Mouse (Mus musculus) heart, embryonic 16.5 days (tissue): Measurements from ENCODE around the gene Slc8b1. TPM values are rescaled to one million over a fixed set of nuclear protein-coding genes. Genes with fewer than 3 reads are reported as not detected.

Experiments used
- ATAC-seq: fragments of 200-750 bp; cut with Nextera tagmentation; replicated peaks from 2 replicates; pipeline ENCODE4 v1.8.0; 2017; ENCODE audit warnings: moderate number of reproducible peaks; ENCODE audit not compliant: insufficient read depth, low FRiP score; ENCODE audit errors: extremely low read depth
- H3K27ac ChIP-seq: fragments of 300-500 bp; sonication (generic); 2 replicates; pipeline ENCODE4 v1.5.1; 2014; ENCODE audit warnings: mild to moderate bottlenecking, low read length, control low read depth, moderate library complexity
- H3K27me3 ChIP-seq: fragments of 300-500 bp; sonication (generic); 2 replicates; pipeline ENCODE4 v1.6.1; 2014; ENCODE audit warnings: low read length, mixed read lengths; ENCODE audit not compliant: control insufficient read depth, insufficient read depth
- H3K36me3 ChIP-seq: fragments of 300-500 bp; sonication (generic); 2 replicates; pipeline ENCODE4 v1.6.1; 2014; ENCODE audit not compliant: control insufficient read depth, insufficient read depth
- H3K4me1 ChIP-seq: fragments of 300-500 bp; sonication (generic); 2 replicates; pipeline ENCODE4 v1.6.1; 2014; ENCODE audit warnings: low read length, mixed read lengths; ENCODE audit not compliant: control insufficient read depth, insufficient read depth
- H3K4me2 ChIP-seq: fragments of 300-500 bp; sonication (generic); 2 replicates; pipeline ENCODE4 v1.6.1; 2014; ENCODE audit warnings: low read depth, mild to moderate bottlenecking, control low read depth, low read length
- H3K4me3 ChIP-seq: fragments of 300-500 bp; sonication (generic); 2 replicates; pipeline ENCODE4 v1.5.1; 2014; ENCODE audit warnings: mild to moderate bottlenecking, control low read depth, low read length
- H3K9ac ChIP-seq: fragments of 300-500 bp; sonication (generic); 2 replicates; pipeline ENCODE4 v1.6.1; 2014; ENCODE audit warnings: low read length, control low read depth
- H3K9me3 ChIP-seq: fragments of 300-500 bp; sonication (generic); replicated peaks from 2 replicates; pipeline ENCODE4 v1.6.1; 2016; ENCODE audit warnings: low read length; ENCODE audit not compliant: control insufficient read depth
- WGBS: fragments of 180-500 bp; shearing (Covaris S2); extraction: QIAGEN DNeasy Blood & Tissue Kit; methylation state at CpG from one replicate; pipeline ENCODE4 v1.1.7; 2014; 5-methylcytosine and 5-hydroxymethylcytosine counted together
- polyA plus RNA-seq: library from polyadenylated mRNA; unstranded; fragments of >200 nt; fragmentation: Nextera tagmentation; extraction: Ambion mirVana; gene quantifications from 2 replicates; pipeline ENCODE4 v1.2.1, GENCODE M21; 2015

Slc8b1 gene
- polyA plus RNA-seq, 1 experiment from 2014 or later: 3.5 TPM

DNA sequence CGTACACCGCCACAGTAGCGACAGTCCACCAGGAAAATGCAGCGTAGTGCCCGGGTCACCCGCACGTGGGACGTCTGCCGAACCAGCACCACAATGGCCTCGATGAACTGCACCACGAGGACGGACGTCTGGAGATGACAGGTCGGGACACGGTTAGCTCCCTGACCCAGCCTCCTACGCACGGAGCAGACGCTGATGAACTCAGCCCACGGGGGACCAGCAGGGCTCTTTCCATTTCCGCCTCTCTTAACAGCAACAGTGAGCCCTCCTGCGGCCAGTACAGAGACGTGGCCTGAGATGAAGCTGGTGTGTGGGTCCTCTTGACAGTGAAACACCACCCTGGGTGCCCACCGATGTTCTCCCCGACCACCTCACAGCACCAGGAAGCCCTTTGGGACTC, 44.9 kb downstream of the Slc8b1 start:
- H3K9me3 ChIP-seq: no peaks in the 10 kb centered on the region
- H3K4me2 ChIP-seq: no peak overlapping the region
- 0 out of 2 replicates have a peak, but pooled peaks cover 3% of the 10 kb centered on the region for H3K36me3 ChIP-seq
- no peak overlapping the region for H3K4me3 ChIP-seq
- no peak overlapping the region for H3K9ac ChIP-seq
- ATAC-seq: no peak
- peaks cover 4% of the 10 kb centered on the region; the same call in 1 of the 2 replicates for H3K4me1 ChIP-seq
- no peak overlapping the region for H3K27ac ChIP-seq
- no peaks in the 10 kb centered on the region for H3K27me3 ChIP-seq
- WGBS: 86% methylated on average over 24 of the region's 24 CpGs

DNA sequence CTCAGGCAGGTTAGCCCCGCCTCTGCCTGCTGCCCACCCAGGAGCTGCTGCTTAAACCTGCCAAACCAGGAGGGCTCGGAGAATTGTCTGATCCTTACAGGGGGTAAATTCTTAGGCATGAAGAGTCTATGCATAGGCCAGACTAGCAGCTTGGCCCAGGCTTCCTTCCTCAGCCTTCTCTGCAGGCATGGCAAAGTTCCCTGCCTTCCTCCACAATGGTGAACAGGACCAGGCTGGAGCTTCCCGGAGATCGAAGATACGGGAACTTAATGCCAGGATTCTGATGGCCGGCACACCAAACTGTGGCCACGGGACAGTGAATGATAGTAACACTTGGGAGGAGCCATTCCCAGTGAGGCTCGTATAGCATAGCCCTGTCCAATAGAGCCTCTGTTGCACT, 47.1 kb downstream of the Slc8b1 start:
- H3K9ac ChIP-seq: no peak overlapping the region
- H3K9me3 ChIP-seq: no peaks in the 10 kb centered on the region
- no peak overlapping the region for H3K27ac ChIP-seq
- no peaks in the 10 kb centered on the region for H3K27me3 ChIP-seq
- WGBS: 78% methylated on average over 8 of the region's 8 CpGs
- peaks cover 13% of the 10 kb centered on the region for H3K4me1 ChIP-seq
- 0 out of 2 replicates have a peak, but pooled peaks cover 3% of the 10 kb centered on the region for H3K36me3 ChIP-seq
- no peak for ATAC-seq
- no peak overlapping the region for H3K4me3 ChIP-seq
- H3K4me2 ChIP-seq: no peak overlapping the region

DNA sequence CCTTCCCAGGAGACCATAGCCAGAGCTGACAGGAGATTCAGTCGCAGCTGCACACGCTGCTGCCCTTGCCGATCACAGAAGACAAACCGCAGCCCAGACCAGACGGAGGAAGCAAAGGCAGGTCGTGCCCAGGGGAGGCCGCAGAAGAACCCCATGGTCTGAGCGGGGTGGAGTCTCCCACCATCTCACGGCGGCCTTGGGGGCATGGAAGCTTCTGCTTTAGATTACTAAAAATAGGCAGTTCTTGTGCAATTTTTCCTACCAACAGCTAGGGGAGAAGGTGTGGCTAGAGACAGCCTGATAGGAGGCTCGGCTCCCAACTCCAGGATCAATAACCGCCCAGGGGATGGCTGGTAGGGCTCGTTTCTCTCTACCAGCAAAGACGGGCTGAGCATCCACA, 47.8 kb downstream of the Slc8b1 start:
- H3K4me2 ChIP-seq: no peak overlapping the region
- H3K36me3 ChIP-seq: 0 out of 2 replicates have a peak, but pooled peaks cover 3% of the 10 kb centered on the region
- no peak overlapping the region for H3K9ac ChIP-seq
- H3K4me1 ChIP-seq: peaks cover 19% of the 10 kb centered on the region
- 50% methylated on average over 14 of the region's 14 CpGs for WGBS
- H3K4me3 ChIP-seq: no peak overlapping the region
- H3K9me3 ChIP-seq: no peaks in the 10 kb centered on the region
- no peaks in the 10 kb centered on the region for H3K27me3 ChIP-seq
- ATAC-seq: no peak
- no peak overlapping the region for H3K27ac ChIP-seq

DNA sequence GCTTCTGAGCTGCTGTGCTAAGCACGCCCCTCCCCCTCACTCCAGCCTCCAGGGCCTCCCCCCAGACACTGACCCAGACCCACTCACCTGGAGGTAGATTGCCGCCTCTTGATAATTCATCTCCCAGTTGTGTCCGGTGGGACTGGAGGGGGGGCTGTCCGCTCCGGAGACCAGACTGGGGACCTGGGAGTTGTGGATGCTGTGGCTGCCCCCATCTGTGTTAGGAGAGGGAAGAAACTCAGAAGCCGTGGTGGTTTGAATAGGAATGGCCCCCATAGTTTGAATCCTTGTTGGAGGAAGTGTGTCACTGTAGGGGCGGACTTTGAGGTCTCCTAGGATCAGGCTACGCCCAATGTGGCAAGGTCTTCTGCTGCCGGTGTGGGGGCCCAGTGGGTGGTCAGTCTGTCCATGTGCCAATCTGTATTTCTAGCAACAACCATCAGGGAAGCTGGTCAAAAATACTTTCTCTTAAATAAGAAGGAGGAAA, 49.2 kb downstream of the Slc8b1 start:
- Histone ChIP-seq H3K9me3 (no peaks in the 10 kb centered on the region), H3K4me3 (no peak overlapping the region), H3K36me3 (0 out of 2 replicates have a peak, but pooled peaks cover 3% of the 10 kb centered on the region), H3K9ac (no peak overlapping the region), H3K4me1 (peaks cover 25% of the 10 kb centered on the region), H3K27ac (no peak overlapping the region), H3K4me2 (no peak overlapping the region), H3K27me3 (no peaks in the 10 kb centered on the region)
- 74% methylated on average over 9 of the region's 9 CpGs for whole genome bisulfite sequencing
- ATAC-seq: no peak

GRCm38 (mm10) chr5:120560616-120561311, 49.8 kb downstream of the Slc8b1 start:
- Histone ChIP-seq H3K9ac (no peak overlapping the region), H3K36me3 (0 out of 2 replicates have a peak, but pooled peaks cover 3% of the 10 kb centered on the region), H3K4me2 (peak overlapping the region; percentile 47; the same call in 1 of the 2 replicates), H3K4me1 (peaks cover 30% of the 10 kb centered on the region), H3K4me3 (no peak overlapping the region), H3K27me3 (no peaks in the 10 kb centered on the region), H3K9me3 (no peaks in the 10 kb centered on the region), H3K27ac (0 out of 2 replicates have a peak overlapping the region, but pooled peaks have one; percentile 32)
- 29% methylated on average over 16 of the region's 16 CpGs for WGBS
- peak; percentile 39; the same call in 1 of the 2 replicates for ATAC-seq

- Histone ChIP-seq H3K9me3 (no peaks in the 10 kb centered on the region), H3K9ac (peak overlapping the region; percentile 50; the same call in 1 of the 2 replicates), H3K36me3 (no peaks in the 10 kb centered on the region), H3K27ac (peak overlapping the region; percentile 83), H3K4me3 (no peak overlapping the region), H3K4me2 (0 out of 2 replicates have a peak overlapping the region, but pooled peaks have one; percentile 19), H3K4me1 (peaks cover 51% of the 10 kb centered on the region), H3K27me3 (no peaks in the 10 kb centered on the region)
- 39% methylated on average over 28 of the region's 28 CpGs for WGBS
- ATAC-seq: peak; percentile 44
These were observed 52.3 kb downstream of the Slc8b1 start for GRCm38 (mm10) chr5:120562956-120563913.

GRCm38 (mm10) chr5:120563914-120564311, 52.9 kb downstream of the Slc8b1 start:
- Histone ChIP-seq H3K4me1 (peaks cover 53% of the 10 kb centered on the region), H3K9me3 (no peaks in the 10 kb centered on the region), H3K9ac (no peak overlapping the region), H3K4me3 (no peak overlapping the region), H3K4me2 (no peak overlapping the region), H3K27me3 (no peaks in the 10 kb centered on the region), H3K36me3 (no peaks in the 10 kb centered on the region), H3K27ac (peak overlapping the region; percentile 56)
- WGBS: 30% methylated on average over 4 of the region's 4 CpGs
- ATAC-seq: no peak

GRCm38 (mm10) chr5:120565171-120565905, 54.4 kb downstream of the Slc8b1 start:
- peak overlapping the region; percentile 22 for H3K9ac ChIP-seq
- H3K4me3 ChIP-seq: no peak overlapping the region
- no peak overlapping the region for H3K4me2 ChIP-seq
- H3K9me3 ChIP-seq: no peaks in the 10 kb centered on the region
- ATAC-seq: no peak
- peak overlapping the region; percentile 48; the same call in 1 of the 2 replicates for H3K27ac ChIP-seq
- H3K36me3 ChIP-seq: no peaks in the 10 kb centered on the region
- no peaks in the 10 kb centered on the region for H3K27me3 ChIP-seq
- 62% methylated on average over 15 of the region's 15 CpGs for WGBS
- peaks cover 51% of the 10 kb centered on the region for H3K4me1 ChIP-seq
